Mouse (Mus musculus) embryonic facial prominence, embryonic 14.5 days (tissue): ENCODE measurements at regions not wholly inside any gene's neighbourhood (a gene's known extent, or its start where the extent isn't known, plus 50 kb on each side); places are given as distances from the start of the nearest gene placed in this dataset.

Experiments used
- ATAC-seq: fragments of 200-750 bp; cut with Nextera tagmentation; 2 replicates; pipeline ENCODE4 v1.8.0; 2017; ENCODE audit warnings: low read depth, moderate number of reproducible peaks, moderate TSS enrichment
- DNase-seq: peaks from one replicate; pipeline ENCODE4 v3.0.0-alpha.2; 2015; ENCODE audit warnings: low spot score
- H3K27ac ChIP-seq: fragments of 300-500 bp; sonication (generic); replicated peaks from 2 replicates; pipeline ENCODE4 v1.5.1; 2014; ENCODE audit warnings: low read depth, mild to moderate bottlenecking, low read length, moderate library complexity
- H3K27me3 ChIP-seq: fragments of 300-500 bp; sonication (generic); replicated peaks from 2 replicates; pipeline ENCODE4 v1.6.1; 2014; ENCODE audit warnings: low read length; ENCODE audit not compliant: control insufficient read depth, insufficient read depth
- H3K36me3 ChIP-seq: fragments of 300-500 bp; sonication (generic); 2 replicates; pipeline ENCODE4 v1.6.1; 2014; ENCODE audit warnings: low read length, mixed read lengths; ENCODE audit not compliant: control insufficient read depth, insufficient read depth
- H3K4me1 ChIP-seq: fragments of 300-500 bp; sonication (generic); 2 replicates; pipeline ENCODE4 v1.6.1; 2014; ENCODE audit warnings: antibody characterized with exemption, low read length; ENCODE audit not compliant: control insufficient read depth, insufficient read depth
- H3K4me2 ChIP-seq: fragments of 300-500 bp; sonication (generic); 2 replicates; pipeline ENCODE4 v1.6.1; 2014; ENCODE audit warnings: low read depth, mild to moderate bottlenecking, low read length, moderate library complexity, mixed read lengths
- H3K4me3 ChIP-seq: fragments of 300-500 bp; sonication (generic); 2 replicates; pipeline ENCODE4 v1.5.1; 2014; ENCODE audit warnings: low read depth, mild to moderate bottlenecking, low read length
- H3K9ac ChIP-seq: fragments of 300-500 bp; sonication (generic); 2 replicates; pipeline ENCODE4 v1.6.1; 2014; ENCODE audit warnings: low read depth, mild to moderate bottlenecking, low read length, moderate library complexity, mixed read lengths
- H3K9me3 ChIP-seq: fragments of 300-500 bp; sonication (generic); 2 replicates; pipeline ENCODE4 v1.6.1; 2016; ENCODE audit warnings: low read length; ENCODE audit not compliant: control insufficient read depth
- WGBS: fragments of 180-500 bp; shearing (Covaris S2); extraction: QIAGEN DNeasy Blood & Tissue Kit; methylation state at CpG from one replicate; pipeline ENCODE4 v1.1.7; 2014; 5-methylcytosine and 5-hydroxymethylcytosine counted together

DNA sequence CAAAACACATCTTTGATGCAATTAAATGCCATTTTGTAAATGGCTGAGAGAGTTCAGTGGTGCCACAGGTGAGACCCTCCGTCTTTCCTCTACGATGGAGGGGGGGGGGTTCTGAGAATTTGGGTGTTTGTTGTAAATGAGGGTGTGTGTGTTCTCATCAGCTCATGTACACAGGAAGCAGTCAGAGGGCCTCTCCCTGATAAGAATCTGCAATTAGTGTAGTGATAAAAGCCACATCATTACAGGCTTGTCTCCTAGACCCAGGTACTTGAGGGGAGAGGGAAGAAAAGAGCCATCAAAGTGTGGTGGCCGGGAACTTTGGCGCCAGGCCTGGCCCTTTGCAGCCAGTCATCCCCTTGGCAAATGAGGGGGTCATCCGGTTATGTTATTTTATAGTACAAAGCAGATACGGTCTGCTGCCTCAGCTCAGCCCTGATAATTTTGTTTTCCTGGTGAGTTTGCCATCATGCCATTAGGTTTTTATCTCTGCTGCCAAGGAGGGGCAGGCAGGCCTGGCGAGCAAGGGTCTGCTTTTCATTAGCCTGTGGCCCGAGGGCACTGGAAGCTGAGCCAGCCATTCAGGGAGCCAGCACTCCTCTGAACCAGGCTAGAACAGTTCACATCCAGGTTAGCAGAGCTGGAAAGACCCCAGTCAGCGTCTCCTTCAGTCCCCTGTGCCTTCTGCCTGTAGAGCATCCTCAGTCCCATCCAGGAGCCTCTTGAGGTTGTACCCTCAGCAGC lies 59.7 kb downstream of the H2al1j start:
- Histone ChIP-seq H3K4me1 (no peaks in the 10 kb centered on the region), H3K9ac (no peak overlapping the region), H3K4me3 (no peak overlapping the region), H3K4me2 (no peak overlapping the region), H3K27ac (no peak overlapping the region), H3K36me3 (no peaks in the 10 kb centered on the region), H3K9me3 (no peaks in the 10 kb centered on the region), H3K27me3 (peaks cover 4% of the 10 kb centered on the region; the same call in 1 of the 2 replicates)
- no peak for ATAC-seq
- DNase-seq: no peak
- 49% methylated on average over 8 of the region's 9 CpGs for WGBS

DNA sequence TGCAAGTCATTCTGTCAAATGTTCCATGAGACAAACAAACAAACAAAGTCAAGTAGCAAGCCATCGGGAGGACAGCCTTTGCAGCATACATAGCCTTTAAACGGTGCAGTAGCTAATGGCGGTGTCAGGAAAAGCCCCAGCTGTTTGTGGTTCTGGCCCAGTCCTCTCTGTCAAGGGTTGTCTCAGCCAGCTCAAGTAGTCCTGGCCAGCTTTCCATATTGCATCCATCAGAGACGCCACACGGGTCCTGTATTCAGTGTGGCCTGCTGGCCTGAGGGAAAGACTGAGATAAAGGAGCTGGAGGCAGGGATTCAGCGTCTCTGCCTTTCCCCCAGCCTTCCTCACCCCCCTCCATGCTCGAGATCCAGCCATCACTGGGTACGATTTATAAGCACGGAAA lies 61.2 kb downstream of the H2al1j start:
- Histone ChIP-seq H3K36me3 (no peaks in the 10 kb centered on the region), H3K9ac (no peak overlapping the region), H3K4me3 (no peak overlapping the region), H3K27ac (no peak overlapping the region), H3K27me3 (peaks cover 4% of the 10 kb centered on the region; the same call in 1 of the 2 replicates), H3K9me3 (no peaks in the 10 kb centered on the region), H3K4me2 (no peak overlapping the region), H3K4me1 (no peaks in the 10 kb centered on the region)
- DNase-seq (no peak), ATAC-seq (no peak)
- 57% methylated on average over 9 of the region's 9 CpGs for WGBS

- no peak overlapping the region for H3K4me3 ChIP-seq
- no peak overlapping the region for H3K27ac ChIP-seq
- no peak for ATAC-seq
- H3K4me2 ChIP-seq: no peak overlapping the region
- H3K27me3 ChIP-seq: peaks cover 14% of the 10 kb centered on the region; the same call in 1 of the 2 replicates
- WGBS: 96% methylated on average over 3 of the region's 3 CpGs
- H3K9me3 ChIP-seq: no peaks in the 10 kb centered on the region
- DNase-seq: no peak
- no peak overlapping the region for H3K9ac ChIP-seq
- H3K4me1 ChIP-seq: peaks cover under 1% of the 10 kb centered on the region; the same call in 1 of the 2 replicates
- no peaks in the 10 kb centered on the region for H3K36me3 ChIP-seq
Measured at GRCm38 (mm10) chrX:11400406-11400805, 72.8 kb downstream of the H2al1j start.

GRCm38 (mm10) chrX:11404369-11404768 lies 76.7 kb downstream of the H2al1j start:
- H3K9me3 ChIP-seq: no peaks in the 10 kb centered on the region
- DNase-seq (no peak), ATAC-seq (no peak)
- H3K9ac ChIP-seq: no peak overlapping the region
- peaks cover 13% of the 10 kb centered on the region for H3K27me3 ChIP-seq
- no peak overlapping the region for H3K4me2 ChIP-seq
- 55% methylated on average over 4 of the region's 4 CpGs for WGBS
- no peak overlapping the region for H3K4me3 ChIP-seq
- no peaks in the 10 kb centered on the region for H3K36me3 ChIP-seq
- no peak overlapping the region for H3K27ac ChIP-seq
- H3K4me1 ChIP-seq: peaks cover 3% of the 10 kb centered on the region; the same call in 1 of the 2 replicates

DNA sequence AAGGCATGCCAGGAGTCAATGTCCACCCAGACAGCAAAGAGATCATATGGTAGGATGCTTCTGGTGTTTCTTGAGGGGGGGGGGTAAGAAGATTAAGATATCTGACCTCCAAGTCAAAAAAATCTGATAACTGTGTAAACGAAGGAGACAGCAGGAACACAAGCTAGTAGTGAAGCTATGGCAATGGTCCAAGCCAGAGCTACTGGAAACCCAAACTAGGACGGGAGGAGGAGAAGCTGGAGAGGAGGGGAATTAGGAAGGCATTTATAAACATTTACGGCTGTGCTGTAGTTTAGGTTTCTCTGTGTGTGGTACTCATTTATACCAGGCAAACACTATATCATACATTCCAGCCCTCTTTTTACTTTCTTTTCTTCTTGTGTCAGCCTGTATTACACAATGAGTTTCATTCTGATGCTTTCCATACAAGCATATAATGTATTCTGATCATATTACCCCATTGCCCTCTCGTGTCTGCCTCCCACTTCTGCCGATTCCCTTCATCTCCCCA lies 84.7 kb downstream of the H2al1j start:
- DNase-seq (peak; percentile 67), ATAC-seq (peak; percentile 50; the same call in 1 of the 2 replicates)
- H3K36me3 ChIP-seq: no peaks in the 10 kb centered on the region
- no peak overlapping the region for H3K27ac ChIP-seq
- H3K9ac ChIP-seq: no peak overlapping the region
- no peaks in the 10 kb centered on the region for H3K4me1 ChIP-seq
- peaks cover 20% of the 10 kb centered on the region for H3K27me3 ChIP-seq
- 43% methylated on average over 5 of the region's 5 CpGs for WGBS
- H3K9me3 ChIP-seq: no peaks in the 10 kb centered on the region
- no peak overlapping the region for H3K4me2 ChIP-seq
- H3K4me3 ChIP-seq: no peak overlapping the region

- Histone ChIP-seq H3K27me3 (peaks cover 20% of the 10 kb centered on the region), H3K9ac (no peak overlapping the region), H3K9me3 (no peaks in the 10 kb centered on the region), H3K36me3 (no peaks in the 10 kb centered on the region), H3K4me2 (no peak overlapping the region), H3K27ac (0 out of 2 replicates have a peak overlapping the region, but pooled peaks have one; percentile 10), H3K4me1 (no peaks in the 10 kb centered on the region), H3K4me3 (no peak overlapping the region)
- ATAC-seq: no peak
- 33% methylated on average over 4 of the region's 4 CpGs for WGBS
- DNase-seq: no peak
Measured at GRCm38 (mm10) chrX:11415662-11416061, 88.0 kb downstream of the H2al1j start.

DNA sequence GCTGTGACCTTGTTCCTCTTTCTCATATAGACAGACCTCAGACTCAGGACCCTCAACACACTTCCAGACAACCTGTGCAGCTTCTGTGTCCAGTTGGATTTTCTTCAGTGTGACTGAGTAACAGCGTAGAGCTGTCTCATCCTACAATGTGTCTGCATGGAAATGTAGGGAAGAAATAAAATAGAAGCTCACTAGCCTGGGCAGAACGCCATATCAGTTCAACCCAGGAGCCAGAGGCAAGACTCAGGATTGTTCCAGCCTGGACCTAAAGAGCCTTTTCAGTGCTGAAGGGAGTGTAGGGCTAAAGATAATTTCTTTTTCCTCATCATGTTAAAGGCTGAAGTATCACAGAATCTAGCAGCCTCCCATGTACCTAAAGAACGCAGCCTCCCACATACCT lies 88.9 kb downstream of the H2al1j start:
- 91% methylated on average over 3 of the region's 3 CpGs for WGBS
- H3K4me3 ChIP-seq: no peak overlapping the region
- no peaks in the 10 kb centered on the region for H3K36me3 ChIP-seq
- no peaks in the 10 kb centered on the region for H3K9me3 ChIP-seq
- peaks cover 15% of the 10 kb centered on the region for H3K27me3 ChIP-seq
- DNase-seq (no peak), ATAC-seq (no peak)
- H3K4me1 ChIP-seq: no peaks in the 10 kb centered on the region
- no peak overlapping the region for H3K9ac ChIP-seq
- H3K4me2 ChIP-seq: no peak overlapping the region
- no peak overlapping the region for H3K27ac ChIP-seq

- no peak overlapping the region for H3K9ac ChIP-seq
- no peak overlapping the region for H3K4me3 ChIP-seq
- no peaks in the 10 kb centered on the region for H3K4me1 ChIP-seq
- no peak for ATAC-seq
- DNase-seq: no peak
- no peak overlapping the region for H3K4me2 ChIP-seq
- H3K27ac ChIP-seq: no peak overlapping the region
- 38% methylated on average over 4 of the region's 4 CpGs for WGBS
- H3K27me3 ChIP-seq: peaks cover 10% of the 10 kb centered on the region
- H3K36me3 ChIP-seq: no peaks in the 10 kb centered on the region
- no peaks in the 10 kb centered on the region for H3K9me3 ChIP-seq
Measured at GRCm38 (mm10) chrX:11417861-11418260, 90.2 kb downstream of the H2al1j start.

DNA sequence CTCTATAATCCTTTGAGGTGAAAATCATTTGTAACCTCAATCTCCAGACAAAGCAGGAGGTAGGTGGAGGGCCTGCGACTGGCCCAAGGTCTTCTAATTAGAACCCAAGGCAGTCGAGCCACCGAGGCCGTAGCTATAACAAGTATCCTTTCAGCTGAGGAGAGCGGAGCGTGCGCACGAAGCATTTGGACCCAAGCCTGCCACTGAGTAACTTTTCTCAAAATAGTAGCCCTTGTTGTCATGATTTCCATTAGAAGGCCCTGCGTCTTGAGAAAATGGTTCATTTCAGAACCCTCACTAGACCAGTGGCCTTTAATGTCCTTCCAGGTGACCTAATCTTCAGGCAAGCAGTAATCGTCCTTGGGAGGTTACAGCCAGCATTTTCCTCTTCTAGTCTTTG lies 90.6 kb downstream of the H2al1j start:
- Histone ChIP-seq H3K4me2 (no peak overlapping the region), H3K27me3 (peaks cover 10% of the 10 kb centered on the region), H3K4me1 (no peaks in the 10 kb centered on the region), H3K27ac (no peak overlapping the region), H3K9ac (no peak overlapping the region), H3K4me3 (no peak overlapping the region), H3K9me3 (no peaks in the 10 kb centered on the region), H3K36me3 (no peaks in the 10 kb centered on the region)
- ATAC-seq (no peak), DNase-seq (no peak)
- 76% methylated on average over 10 of the region's 10 CpGs for WGBS
